Comparison of ENCODE assay signal across 17 mouse cellular contexts in the genomic region with DNA sequence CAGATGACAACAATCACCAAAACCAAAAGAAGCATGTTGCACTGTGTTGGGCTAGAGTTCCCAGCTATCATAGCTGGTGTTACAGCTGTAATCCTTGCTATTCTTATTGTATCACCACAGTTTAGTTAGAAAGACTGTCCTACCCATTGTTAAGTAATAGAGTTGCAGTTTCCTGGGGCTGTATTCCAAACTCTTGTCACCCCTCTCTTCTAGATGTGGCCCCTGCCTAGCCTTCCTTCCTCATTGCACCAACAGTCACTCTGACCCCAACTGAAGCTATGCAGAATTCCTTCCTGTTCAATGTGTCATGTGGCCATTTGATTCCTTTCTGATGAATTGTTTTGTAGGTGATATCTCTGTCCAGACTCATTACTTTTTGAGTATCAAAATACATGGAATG.
DNase-seq lines count a peak whose midpoint lies in the region; ATAC-seq lines count a peak whose summit lies in the region.
"Had no signal": no experiment of that assay in that cellular context is flagged by ENCODE, and none has a peak within 500 bp of the region (broad histone marks: within the 10 kb centered on the region; RNA-seq: fewer than 3 reads in every experiment).

No protein-coding gene starts in this region.

- no peak for DNase-seq in layer of hippocampus, adult 9-11 months
- no peak for DNase-seq in retina, embryonic 14.5 days (ENCODE audit: low spot score)
- DNase-seq: adrenal gland, adult 2 months; adrenal gland, adult 8-10 months; adrenal gland, postnatal 10 days; adrenal gland, postnatal 14 days; adrenal gland, postnatal 25 days; adrenal gland, postnatal 36 days; B cell, adult 2 months; cerebellum, adult 11 months; cerebellum, adult 11-12 months; cerebellum, adult 18-20 months had no signal

- peak; percentile 61 for ATAC-seq in granulocyte monocyte progenitor cell, adult 5-6 weeks (replicated peaks; ENCODE audit: poor library complexity, severe bottlenecking)
- peak; percentile 70 for ATAC-seq in megakaryocyte progenitor cell, adult 5-6 weeks (replicated peaks; ENCODE audit: poor library complexity)
- ATAC-seq: activated CD4-positive, CD25-positive, alpha-beta regulatory T cell, adult 4 months; CD4-positive, CD25-positive, alpha-beta regulatory T cell, adult 4 months; Patski had no signal
